Mouse (Mus musculus) midbrain, embryonic 14.5 days (tissue): ENCODE results near the gene Pdcd7. TPM values are rescaled to one million over a fixed set of nuclear protein-coding genes. Genes with fewer than 3 reads are reported as not detected.

Experiments used
- ATAC-seq: fragments of 200-750 bp; cut with Nextera tagmentation; 2 replicates; pipeline ENCODE4 v1.8.0; 2017; ENCODE audit warnings: moderate number of reproducible peaks, moderate library complexity; ENCODE audit not compliant: low FRiP score, low TSS enrichment
- DNase-seq: peaks from one replicate; pipeline ENCODE4 v3.0.0-alpha.2; 2015
- H3K27ac ChIP-seq: fragments of 300-500 bp; sonication (generic); replicated peaks from 2 replicates; pipeline ENCODE4 v1.5.1; 2014; ENCODE audit warnings: mild to moderate bottlenecking, low read depth, low read length, moderate library complexity
- H3K27me3 ChIP-seq: fragments of 300-500 bp; sonication (generic); 2 replicates; pipeline ENCODE4 v1.6.1; 2014; ENCODE audit warnings: low read length, control low read depth, mixed read lengths; ENCODE audit not compliant: control insufficient read depth, insufficient read depth
- H3K36me3 ChIP-seq: fragments of 300-500 bp; sonication (generic); 2 replicates; pipeline ENCODE4 v1.6.1; 2014; ENCODE audit warnings: low read length, control low read depth; ENCODE audit not compliant: control insufficient read depth, insufficient read depth
- H3K4me1 ChIP-seq: fragments of 300-500 bp; sonication (generic); 2 replicates; pipeline ENCODE4 v1.6.1; 2014; ENCODE audit warnings: mild to moderate bottlenecking, antibody characterized with exemption, low read length, control low read depth; ENCODE audit not compliant: control insufficient read depth, insufficient read depth
- H3K4me2 ChIP-seq: fragments of 300-500 bp; sonication (generic); 2 replicates; pipeline ENCODE4 v1.6.1; 2014; ENCODE audit warnings: mild to moderate bottlenecking, low read length, moderate library complexity
- H3K4me3 ChIP-seq: fragments of 300-500 bp; sonication (generic); replicated peaks from 2 replicates; pipeline ENCODE4 v1.5.1; 2014; ENCODE audit warnings: low read depth, low read length
- H3K9ac ChIP-seq: fragments of 300-500 bp; sonication (generic); replicated peaks from 2 replicates; pipeline ENCODE4 v1.6.1; 2014; ENCODE audit warnings: mild to moderate bottlenecking, low read length, moderate library complexity
- H3K9me3 ChIP-seq: fragments of 300-500 bp; sonication (generic); 2 replicates; pipeline ENCODE4 v1.6.1; 2016; ENCODE audit warnings: low read length, control low read depth, mixed read lengths; ENCODE audit not compliant: control insufficient read depth
- WGBS: fragments of 180-500 bp; shearing (Covaris S2); extraction: QIAGEN DNeasy Blood & Tissue Kit; methylation state at CpG from one replicate; pipeline ENCODE4 v1.1.7; 2014; 5-methylcytosine and 5-hydroxymethylcytosine counted together
- polyA plus RNA-seq: library from polyadenylated mRNA; unstranded; fragments of >200 nt; fragmentation: Nextera tagmentation; extraction: Ambion mirVana; gene quantifications from 2 replicates; pipeline ENCODE4 v1.2.1, GENCODE M21; 2014

Gene Pdcd7
- polyA plus RNA-seq, 1 experiment from 2014 or later: 10.1 TPM

GRCm38 (mm10) chr9:65384276-65384675 lies 38.4 kb downstream of the Pdcd7 start:
- H3K27ac ChIP-seq: no peak overlapping the region
- H3K4me3 ChIP-seq: no peak overlapping the region
- DNase-seq (no peak), ATAC-seq (no peak)
- no peak overlapping the region for H3K9ac ChIP-seq
- peaks cover 6% of the 10 kb centered on the region; the same call in 1 of the 2 replicates for H3K27me3 ChIP-seq
- H3K4me2 ChIP-seq: no peak overlapping the region
- 63% methylated on average over 3 of the region's 3 CpGs for WGBS
- H3K4me1 ChIP-seq: no peaks in the 10 kb centered on the region
- H3K9me3 ChIP-seq: no peaks in the 10 kb centered on the region
- H3K36me3 ChIP-seq: no peaks in the 10 kb centered on the region

DNA sequence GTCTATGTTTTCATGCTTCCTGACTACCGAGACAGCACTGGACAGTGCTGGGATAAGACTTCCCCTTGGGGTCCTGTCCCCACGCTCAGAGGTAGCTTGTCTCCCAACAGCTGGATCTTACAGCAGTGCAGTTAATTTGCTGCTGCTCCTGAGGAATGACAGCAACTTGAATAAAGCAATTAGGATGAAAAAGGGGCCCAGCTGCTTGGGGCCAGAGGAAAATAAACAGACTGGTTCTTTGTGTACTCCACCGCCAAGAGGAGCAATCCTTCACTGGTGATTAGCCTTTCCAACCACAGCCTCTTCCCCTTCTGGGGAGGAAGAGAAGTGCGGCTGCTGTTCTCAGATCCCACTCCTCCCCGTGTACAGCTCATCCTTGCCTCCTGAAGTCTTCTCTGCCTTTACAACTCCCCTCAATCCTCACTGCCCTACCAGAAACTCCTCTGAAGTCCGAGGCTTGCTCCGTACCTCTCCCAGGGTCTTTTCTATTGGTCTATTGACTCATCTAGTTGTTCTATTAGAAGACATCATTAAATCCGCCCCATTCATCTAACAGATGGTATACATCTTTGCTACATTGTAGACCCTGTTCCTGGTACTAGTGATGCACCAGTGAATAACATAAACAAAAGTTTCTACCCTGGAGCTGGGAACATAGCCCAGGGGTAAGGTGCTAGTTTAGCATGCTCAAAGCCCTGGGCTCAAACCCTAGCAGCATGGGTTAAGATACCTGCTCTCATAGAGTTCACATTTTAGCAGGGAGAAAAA lies 40.7 kb downstream of the Pdcd7 start:
- H3K9ac ChIP-seq: no peak overlapping the region
- H3K27ac ChIP-seq: no peak overlapping the region
- H3K9me3 ChIP-seq: no peaks in the 10 kb centered on the region
- H3K4me2 ChIP-seq: no peak overlapping the region
- H3K27me3 ChIP-seq: peaks cover 27% of the 10 kb centered on the region
- DNase-seq (no peak), ATAC-seq (no peak)
- no peaks in the 10 kb centered on the region for H3K4me1 ChIP-seq
- 46% methylated on average over 8 of the region's 8 CpGs for WGBS
- no peaks in the 10 kb centered on the region for H3K36me3 ChIP-seq
- H3K4me3 ChIP-seq: no peak overlapping the region

DNA sequence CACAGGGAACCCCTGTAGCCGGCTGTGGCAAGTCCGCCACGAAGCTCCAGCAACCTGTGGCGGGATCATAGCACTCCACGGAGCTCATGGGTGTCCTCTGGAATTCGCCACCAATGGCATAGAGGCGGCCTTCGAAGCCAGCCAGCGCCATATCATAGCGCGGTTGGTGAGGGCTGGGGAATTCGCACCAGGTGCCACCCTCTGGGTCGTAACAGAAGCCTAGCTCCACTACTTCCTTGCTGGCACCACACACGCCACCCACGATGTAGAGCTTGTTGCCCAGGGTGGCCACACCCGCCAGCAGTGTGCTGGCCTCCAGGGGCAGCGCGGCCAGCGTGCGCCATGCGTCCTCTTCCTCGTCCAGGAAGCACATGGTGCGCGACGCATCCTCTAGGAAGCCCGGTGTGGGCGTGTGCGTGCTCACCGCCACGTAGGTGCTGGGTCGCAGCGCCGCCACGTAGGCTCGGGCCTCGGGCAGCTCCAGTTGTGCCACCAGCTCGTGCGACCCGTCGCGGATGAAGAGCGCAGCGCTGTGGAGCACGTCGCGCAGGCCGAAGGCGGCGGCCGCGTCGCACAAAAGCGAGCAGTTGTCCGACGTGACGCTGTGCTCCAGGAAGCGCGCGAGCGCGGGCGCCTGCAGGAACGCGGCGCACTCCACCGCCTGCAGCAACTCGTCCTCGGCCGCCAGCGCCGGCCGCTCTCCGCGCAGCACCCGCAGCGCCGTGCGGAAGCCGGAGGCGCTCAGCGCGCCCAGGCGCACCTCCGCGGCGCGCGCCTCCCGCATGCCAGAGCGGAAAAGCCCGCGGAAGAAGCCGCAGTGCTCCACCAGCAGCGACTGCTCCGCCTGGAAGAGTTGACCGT lies 45.1 kb downstream of the Pdcd7 start:
- H3K27me3 ChIP-seq: peaks cover 40% of the 10 kb centered on the region
- no peaks in the 10 kb centered on the region for H3K36me3 ChIP-seq
- H3K4me3 ChIP-seq: peak overlapping the region; percentile 35
- H3K27ac ChIP-seq: no peak overlapping the region
- H3K4me2 ChIP-seq: peak overlapping the region; percentile 50
- peak overlapping the region; percentile 29; the same call in 1 of the 2 replicates for H3K9ac ChIP-seq
- no peaks in the 10 kb centered on the region for H3K9me3 ChIP-seq
- 19% methylated on average over 95 of the region's 96 CpGs for WGBS
- ATAC-seq (no peak), DNase-seq (peak; percentile 64)
- no peaks in the 10 kb centered on the region for H3K4me1 ChIP-seq

GRCm38 (mm10) chr9:65391613-65391964 lies 45.7 kb downstream of the Pdcd7 start, which contains the start of gene Kbtbd13:
TSS of gene Kbtbd13 (minus strand) at chr9:65391652.
- H3K4me1 ChIP-seq: no peaks in the 10 kb centered on the region
- no peak for ATAC-seq
- H3K9ac ChIP-seq: peak within 1 kb of the TSS; percentile 29; the same call in 1 of the 2 replicates
- peaks cover 40% of the 10 kb centered on the region for H3K27me3 ChIP-seq
- no peak for DNase-seq
- peak within 1 kb of the TSS; percentile 50 for H3K4me2 ChIP-seq
- peak within 1 kb of the TSS; percentile 35 for H3K4me3 ChIP-seq
- no peaks in the 10 kb centered on the region for H3K9me3 ChIP-seq
- 40% methylated on average over 8 of the region's 8 CpGs for WGBS
- H3K27ac ChIP-seq: no peak within 1 kb of the TSS
- no peaks in the 10 kb centered on the region for H3K36me3 ChIP-seq

- H3K9ac ChIP-seq: no peak overlapping the region
- ATAC-seq (no peak), DNase-seq (peak; percentile 76)
- H3K27ac ChIP-seq: no peak overlapping the region
- peaks cover 40% of the 10 kb centered on the region for H3K27me3 ChIP-seq
- H3K9me3 ChIP-seq: no peaks in the 10 kb centered on the region
- 26% methylated on average over 6 of the region's 6 CpGs for WGBS
- H3K4me1 ChIP-seq: no peaks in the 10 kb centered on the region; the same call in 1 of the 2 replicates
- no peaks in the 10 kb centered on the region for H3K36me3 ChIP-seq
- no peak overlapping the region for H3K4me2 ChIP-seq
- H3K4me3 ChIP-seq: no peak overlapping the region
Measured at GRCm38 (mm10) chr9:65392638-65393364, 46.9 kb downstream of the Pdcd7 start.

DNA sequence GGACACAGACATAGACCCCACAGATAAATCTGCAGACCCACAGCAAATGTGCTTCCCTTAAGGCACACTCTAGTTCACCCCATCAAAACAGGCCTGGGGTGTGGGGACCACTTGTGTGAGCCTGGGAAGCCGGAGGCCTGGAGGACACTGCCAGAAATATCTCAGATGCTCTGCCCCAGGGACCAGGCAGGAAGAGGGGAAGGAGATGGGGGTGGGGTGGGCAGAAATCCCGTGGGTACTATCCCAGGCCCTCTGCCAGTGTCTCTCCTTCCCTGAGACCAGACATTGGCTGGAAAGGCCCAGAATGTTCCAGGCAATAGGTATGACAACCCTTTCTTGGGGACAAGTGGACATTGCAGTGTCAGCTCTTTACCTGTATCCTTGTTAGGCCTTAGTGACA lies 47.7 kb downstream of the Pdcd7 start:
- 66% methylated on average over 2 of the region's 2 CpGs for WGBS
- peaks cover 40% of the 10 kb centered on the region for H3K27me3 ChIP-seq

GRCm38 (mm10) chr9:65394360-65394759 lies 48.5 kb downstream of the Pdcd7 start:
- H3K4me1 ChIP-seq: peaks cover 5% of the 10 kb centered on the region
- H3K4me2 ChIP-seq: no peak overlapping the region
- H3K4me3 ChIP-seq: no peak overlapping the region
- no peak overlapping the region for H3K27ac ChIP-seq
- no peak for ATAC-seq
- 71% methylated on average over 2 of the region's 2 CpGs for WGBS
- H3K27me3 ChIP-seq: peaks cover 33% of the 10 kb centered on the region
- H3K9ac ChIP-seq: no peak overlapping the region
- no peak for DNase-seq
- no peaks in the 10 kb centered on the region for H3K9me3 ChIP-seq
- H3K36me3 ChIP-seq: no peaks in the 10 kb centered on the region

More for the DNA sequence above, 47.7 kb downstream of the Pdcd7 start:
- Histone ChIP-seq H3K4me3 (no peak overlapping the region), H3K27ac (no peak overlapping the region), H3K4me1 (peaks cover 5% of the 10 kb centered on the region), H3K9ac (no peak overlapping the region), H3K9me3 (no peaks in the 10 kb centered on the region), H3K4me2 (no peak overlapping the region), H3K36me3 (no peaks in the 10 kb centered on the region)
- DNase-seq (no peak), ATAC-seq (no peak)

DNA sequence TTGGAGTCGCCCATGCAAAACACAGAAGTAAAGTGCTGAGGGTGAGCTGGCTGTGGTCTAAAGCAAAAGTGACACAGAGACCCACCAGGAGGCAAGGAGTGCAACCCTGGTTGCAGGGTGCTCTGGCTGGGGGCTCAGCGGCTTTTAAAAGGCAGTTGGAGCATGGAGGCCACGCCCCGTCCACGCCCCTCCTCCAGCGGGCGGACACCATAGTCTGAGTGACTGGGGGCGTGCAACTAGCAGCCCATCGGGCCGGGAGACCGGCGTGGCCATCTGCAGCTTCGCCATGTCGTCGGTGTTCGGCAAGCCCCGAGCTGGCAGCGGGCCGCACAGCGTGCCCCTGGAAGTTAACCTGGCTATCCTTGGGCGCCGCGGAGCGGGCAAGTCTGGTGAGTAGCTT lies 52.4 kb downstream of the Pdcd7 start, which contains the start of gene Rasl12:
Gene Rasl12 (plus strand): TSS at position 228 of the 400 bp plus-strand sequence.
- Histone ChIP-seq H3K9me3 (no peaks in the 10 kb centered on the region), H3K36me3 (no peaks in the 10 kb centered on the region), H3K9ac (peak within 1 kb of the TSS; percentile 55), H3K27ac (no peak within 1 kb of the TSS), H3K4me3 (peak within 1 kb of the TSS; percentile 41), H3K27me3 (no peaks in the 10 kb centered on the region), H3K4me2 (peak within 1 kb of the TSS; percentile 77), H3K4me1 (peaks cover 5% of the 10 kb centered on the region)
- DNase-seq: peak; percentile 80
- WGBS: under 1% methylated on average over 24 of the region's 24 CpGs
- ATAC-seq: peak; percentile 70; the same call in 1 of the 2 replicates
